Mouse (Mus musculus): ENCODE measurements around the gene Spsb3. TPM values are rescaled to one million over a fixed set of nuclear protein-coding genes. Genes with fewer than 3 reads are reported as not detected.

The Spsb3 gene
- polyA plus RNA-seq, 1 experiment from 2014 or later, result 35.0 TPM

- no peaks in the 10 kb centered on the region for H3K9me3 ChIP-seq (ENCODE audit: control insufficient read depth, low read length)
- H3K4me1 ChIP-seq (replicated peaks; ENCODE audit: control insufficient read depth, insufficient read depth, low read length), result peaks cover 24% of the 10 kb centered on the region
- H3K4me3 ChIP-seq (ENCODE audit: low read depth, low read length), result peak within 1 kb of the TSS; percentile 97
- under 1% methylated on average over 78 of the region's 78 CpGs for WGBS
- peak within 1 kb of the TSS; percentile 80 for H3K9ac ChIP-seq (ENCODE audit: low read depth, low read length)
- peaks cover 5% of the 10 kb centered on the region; the same call in 1 of the 2 replicates for H3K36me3 ChIP-seq (ENCODE audit: control insufficient read depth, insufficient read depth, low read length)
- no peaks in the 10 kb centered on the region for H3K27me3 ChIP-seq (replicated peaks; ENCODE audit: control insufficient read depth, insufficient read depth, low read length)
- peak; percentile 98 for ATAC-seq (replicated peaks; ENCODE audit: low FRiP score)
- DNase-seq (ENCODE audit: low spot score), result peak; percentile 96
- peak within 1 kb of the TSS; percentile 68 for H3K27ac ChIP-seq (ENCODE audit: low read depth, low read length)
- peak within 1 kb of the TSS; percentile 90 for H3K4me2 ChIP-seq
Measured at GRCm38 (mm10) chr17:24936259-24937237, 50.1 kb downstream of the Spsb3 start, which contains the start of gene Mapk8ip3. Gene Mapk8ip3 (minus strand): TSS chr17:24936977.

GRCm38 (mm10) chr17:24937266-24937665 lies 50.8 kb downstream of the Spsb3 start:
- Histone ChIP-seq H3K9me3 (ENCODE audit: control insufficient read depth, low read length) (no peaks in the 10 kb centered on the region), H3K36me3 (ENCODE audit: control insufficient read depth, insufficient read depth, low read length) (peaks cover 3% of the 10 kb centered on the region; the same call in 1 of the 2 replicates), H3K4me2 (peak overlapping the region; percentile 90), H3K27me3 (replicated peaks; ENCODE audit: control insufficient read depth, insufficient read depth, low read length) (no peaks in the 10 kb centered on the region), H3K4me1 (replicated peaks; ENCODE audit: control insufficient read depth, insufficient read depth, low read length) (peaks cover 24% of the 10 kb centered on the region), H3K27ac (ENCODE audit: low read depth, low read length) (peak overlapping the region; percentile 68), H3K9ac (ENCODE audit: low read depth, low read length) (peak overlapping the region; percentile 80), H3K4me3 (ENCODE audit: low read depth, low read length) (peak overlapping the region; percentile 97)
- no peak for ATAC-seq (replicated peaks; ENCODE audit: low FRiP score)
- DNase-seq (ENCODE audit: low spot score), result no peak
- 46% methylated on average over 6 of the region's 6 CpGs for WGBS

Other genes with a start within 250 kb of the Spsb3 start
- gene Slc9a3r2, start 236.3 kb upstream of the Spsb3 start, polyA plus RNA-seq (2014; fragmentation: Nextera tagmentation; extraction: Ambion mirVana), result 23.6 and 25.1 TPM in 2 replicates
- 0.31 and 0.47 TPM in 2 replicates for gene Npw, start 228.2 kb upstream of the Spsb3 start, polyA plus RNA-seq (2014; fragmentation: Nextera tagmentation; extraction: Ambion mirVana)
- gene Zfp598, start 217.0 kb upstream of the Spsb3 start, polyA plus RNA-seq (2014; fragmentation: Nextera tagmentation; extraction: Ambion mirVana), result 37.4 and 38.3 TPM in 2 replicates
- 0.26 and 0.49 TPM in 2 replicates for gene Syngr3, start 196.7 kb upstream of the Spsb3 start, polyA plus RNA-seq (2014; fragmentation: Nextera tagmentation; extraction: Ambion mirVana)
- gene Gfer, start 190.5 kb upstream of the Spsb3 start, polyA plus RNA-seq (2014; fragmentation: Nextera tagmentation; extraction: Ambion mirVana), result 64.2 and 74.7 TPM in 2 replicates
- gene Noxo1, start 190.4 kb upstream of the Spsb3 start, polyA plus RNA-seq (2014; fragmentation: Nextera tagmentation; extraction: Ambion mirVana), result 0.56 and 0.58 TPM in 2 replicates
- gene Tbl3, start 179.0 kb upstream of the Spsb3 start, polyA plus RNA-seq (2014; fragmentation: Nextera tagmentation; extraction: Ambion mirVana), result 102 and 109 TPM in 2 replicates
- 0.25 and 0.27 TPM in 2 replicates for gene Rnf151, start 168.6 kb upstream of the Spsb3 start, polyA plus RNA-seq (2014; fragmentation: Nextera tagmentation; extraction: Ambion mirVana)
- gene Rps2, start 168.5 kb upstream of the Spsb3 start, polyA plus RNA-seq (2014; fragmentation: Nextera tagmentation; extraction: Ambion mirVana), result 2,083 and 2,225 TPM in 2 replicates
- gene Ndufb10, start 162.2 kb upstream of the Spsb3 start, polyA plus RNA-seq (2014; fragmentation: Nextera tagmentation; extraction: Ambion mirVana), result 301 and 321 TPM in 2 replicates
- not detected in 2 replicates for gene Rpl3l, start 158.8 kb upstream of the Spsb3 start, polyA plus RNA-seq (2014; fragmentation: Nextera tagmentation; extraction: Ambion mirVana)
- 30.7 and 31.0 TPM in 2 replicates for gene Msrb1, start 150.0 kb upstream of the Spsb3 start, polyA plus RNA-seq (2014; fragmentation: Nextera tagmentation; extraction: Ambion mirVana)
- 0.41 and 0.45 TPM in 2 replicates for gene Hs3st6, start 133.7 kb upstream of the Spsb3 start, polyA plus RNA-seq (2014; fragmentation: Nextera tagmentation; extraction: Ambion mirVana)
- gene Meiob, start 82.4 kb upstream of the Spsb3 start, polyA plus RNA-seq (2014; fragmentation: Nextera tagmentation; extraction: Ambion mirVana), result 1.9 and 3.0 TPM in 2 replicates
- 53.8 and 56.3 TPM in 2 replicates for gene Hagh, start 46.5 kb upstream of the Spsb3 start, polyA plus RNA-seq (2014; fragmentation: Nextera tagmentation; extraction: Ambion mirVana)
- 38.3 and 38.6 TPM in 2 replicates for gene Fahd1, start 36.3 kb upstream of the Spsb3 start, polyA plus RNA-seq (2014; fragmentation: Nextera tagmentation; extraction: Ambion mirVana)
- 4.3 and 4.9 TPM in 2 replicates for gene Igfals, start 20.6 kb upstream of the Spsb3 start, polyA plus RNA-seq (2014; fragmentation: Nextera tagmentation; extraction: Ambion mirVana)
- gene Nubp2, start 294 bp upstream of the Spsb3 start, polyA plus RNA-seq (2014; fragmentation: Nextera tagmentation; extraction: Ambion mirVana), result 123 and 135 TPM in 2 replicates
- 21.9 and 23.4 TPM in 2 replicates for gene Eme2, start 8.4 kb downstream of the Spsb3 start, polyA plus RNA-seq (2014; fragmentation: Nextera tagmentation; extraction: Ambion mirVana)
- 123 and 129 TPM in 2 replicates for gene Mrps34, start 8.5 kb downstream of the Spsb3 start, polyA plus RNA-seq (2014; fragmentation: Nextera tagmentation; extraction: Ambion mirVana)
- gene Nme3, start 9.9 kb downstream of the Spsb3 start, polyA plus RNA-seq (2014; fragmentation: Nextera tagmentation; extraction: Ambion mirVana), result 70.5 and 76.3 TPM in 2 replicates
- gene Mapk8ip3, start 50.3 kb downstream of the Spsb3 start, polyA plus RNA-seq (2014; fragmentation: Nextera tagmentation; extraction: Ambion mirVana), result 19.8 and 28.0 TPM in 2 replicates
- 164 and 168 TPM in 2 replicates for gene Jpt2, start 74.0 kb downstream of the Spsb3 start, polyA plus RNA-seq (2014; fragmentation: Nextera tagmentation; extraction: Ambion mirVana)
- gene Cramp1l, start 129.1 kb downstream of the Spsb3 start, polyA plus RNA-seq (2014; fragmentation: Nextera tagmentation; extraction: Ambion mirVana), result 9.5 and 11.8 TPM in 2 replicates
- gene Ift140, start 129.4 kb downstream of the Spsb3 start, polyA plus RNA-seq (2014; fragmentation: Nextera tagmentation; extraction: Ambion mirVana), result 51.6 and 55.3 TPM in 2 replicates
- gene Tmem204, start 196.9 kb downstream of the Spsb3 start, polyA plus RNA-seq (2014; fragmentation: Nextera tagmentation; extraction: Ambion mirVana), result 8.5 and 10.1 TPM in 2 replicates
- gene Telo2, start 229.3 kb downstream of the Spsb3 start, polyA plus RNA-seq (2014; fragmentation: Nextera tagmentation; extraction: Ambion mirVana), result 46.2 and 49.6 TPM in 2 replicates
- not detected in 2 replicates for gene Ptx4, start 234.1 kb downstream of the Spsb3 start, polyA plus RNA-seq (2014; fragmentation: Nextera tagmentation; extraction: Ambion mirVana)
- gene Clcn7, start 246.7 kb downstream of the Spsb3 start, polyA plus RNA-seq (2014; fragmentation: Nextera tagmentation; extraction: Ambion mirVana), result 18.7 and 19.7 TPM in 2 replicates